ENCODE assay signal across 10 mouse cellular contexts in the genomic region with DNA sequence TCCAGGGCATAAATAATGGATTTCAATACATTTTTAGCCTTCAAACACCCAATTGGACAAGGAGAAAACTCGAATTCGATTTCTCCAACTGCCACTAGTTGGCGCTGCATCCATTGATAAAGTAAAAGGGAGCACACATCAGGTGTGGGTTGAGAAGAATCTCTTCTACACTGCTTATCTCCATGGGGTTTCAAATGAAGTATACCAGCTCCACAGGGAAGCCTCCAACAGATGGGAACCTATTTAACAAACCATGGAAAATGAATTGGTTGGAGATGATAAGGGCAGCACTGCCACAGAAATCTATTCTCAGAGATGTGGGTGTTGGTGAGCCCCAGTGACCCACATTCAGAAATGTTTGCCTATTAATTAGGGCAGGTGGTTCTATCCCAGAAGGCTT.
DNase-seq lines count a peak whose midpoint lies in the region; ATAC-seq and TF ChIP-seq lines count a peak whose summit lies in the region.
"Had no signal": no experiment of that assay in that cellular context is flagged by ENCODE, and none has a peak within 500 bp of the region (broad histone marks: within the 10 kb centered on the region; RNA-seq: fewer than 3 reads in every experiment).

No protein-coding gene starts in this region.

- H3K79me2 ChIP-seq in liver, adult 2 months (ENCODE audit: control insufficient read depth, insufficient read depth, low read length), result no peaks in the 10 kb centered on the region

- H3K9ac ChIP-seq in liver, adult 2 months (ENCODE audit: low read depth, low read length), result no peak overlapping the region
- H3K9ac ChIP-seq in hindbrain, postnatal 0 days (replicated peaks; ENCODE audit: low read length), result no peak overlapping the region
- H3K9ac ChIP-seq: limb, embryonic 12.5 days; neural tube, embryonic 13.5 days had no signal

- WGBS in liver, adult 2 months, result 15% methylated on average over 3 of the region's 3 CpGs
- 20% methylated on average over 3 of the region's 3 CpGs for WGBS in hindbrain, postnatal 0 days

- TF ChIP-seq CTCF in liver, adult 2 months (IDR thresholded peaks at IDR 0.05; ENCODE audit: low read depth, low read length), result no peak
- TF ChIP-seq CTCF in hindbrain, postnatal 0 days (IDR thresholded peaks at IDR 0.05; ENCODE audit: low read depth), result peak; percentile 67

- peak; percentile 1 for DNase-seq in cerebellum, adult 8-10 months
- DNase-seq in cerebellum, adult 11-12 months, result no peak
- DNase-seq in liver, adult 2 months (ENCODE audit: extremely low read depth, low read depth, low spot score), result peak; percentile 0
- DNase-seq in liver, result no peak
- DNase-seq in adrenal gland, postnatal 25 days, result peak; percentile 11
- peak; percentile 61 for DNase-seq in hindbrain, postnatal 0 days (ENCODE audit: low spot score)
- DNase-seq in testis, postnatal 14 days (ENCODE audit: low spot score), result no peak
- DNase-seq in urinary bladder, postnatal 10 days (ENCODE audit: low spot score), result no peak

- no peaks in the 10 kb centered on the region for H3K9me3 ChIP-seq in hindbrain, postnatal 0 days (ENCODE audit: low read length)
- H3K9me3 ChIP-seq: limb, embryonic 12.5 days; neural tube, embryonic 13.5 days had no signal

- H3K27me3 ChIP-seq in liver, adult 2 months (ENCODE audit: control insufficient read depth, insufficient read depth, low read length), result no peaks in the 10 kb centered on the region
- H3K27me3 ChIP-seq in hindbrain, postnatal 0 days (ENCODE audit: insufficient read depth, low read length), result no peaks in the 10 kb centered on the region
- H3K27me3 ChIP-seq: limb, embryonic 12.5 days; neural tube, embryonic 13.5 days had no signal

- no peak overlapping the region for H3K4me2 ChIP-seq in hindbrain, postnatal 0 days (ENCODE audit: low read depth, low read length)
- H3K4me2 ChIP-seq: limb, embryonic 12.5 days; neural tube, embryonic 13.5 days had no signal

- H3K4me3 ChIP-seq in liver, adult 2 months (ENCODE audit: insufficient read depth, low read depth, low read length), result no peak overlapping the region
- no peak overlapping the region for H3K4me3 ChIP-seq in hindbrain, postnatal 0 days (ENCODE audit: low read length)
- H3K4me3 ChIP-seq: limb, embryonic 12.5 days; neural tube, embryonic 13.5 days had no signal

- no peaks in the 10 kb centered on the region for H3K4me1 ChIP-seq in liver, adult 2 months (ENCODE audit: control insufficient read depth, insufficient read depth, low read length)
- no peaks in the 10 kb centered on the region for H3K4me1 ChIP-seq in hindbrain, postnatal 0 days (ENCODE audit: insufficient read depth, low read length)
- H3K4me1 ChIP-seq: limb, embryonic 12.5 days; neural tube, embryonic 13.5 days had no signal

- ATAC-seq in hindbrain, postnatal 0 days, result peak; percentile 51; the same call in 1 of the 2 replicates

- no peak overlapping the region for H3K27ac ChIP-seq in liver, adult 2 months (replicated peaks; ENCODE audit: insufficient read depth, low read depth, low read length)
- H3K27ac ChIP-seq in hindbrain, postnatal 0 days, result no peak overlapping the region
- H3K27ac ChIP-seq: limb, embryonic 12.5 days; neural tube, embryonic 13.5 days had no signal

- no peaks in the 10 kb centered on the region for H3K36me3 ChIP-seq in liver, adult 2 months (ENCODE audit: control insufficient read depth, insufficient read depth, low read length)
- no peaks in the 10 kb centered on the region for H3K36me3 ChIP-seq in hindbrain, postnatal 0 days (ENCODE audit: insufficient read depth, low read length)
- H3K36me3 ChIP-seq: limb, embryonic 12.5 days; neural tube, embryonic 13.5 days had no signal

- no peak for TF ChIP-seq POLR2A in liver, adult 2 months (IDR thresholded peaks at IDR 0.05; ENCODE audit: extremely low read depth, insufficient read depth, low read length)

Comparison
In these comparisons a context has a peak if more than half of its experiments do, and no peak if none do; other contexts are left out.
1. DNase-seq: peak in cerebellum, adult 8-10 months (single experiment), liver, adult 2 months (single experiment), adrenal gland, postnatal 25 days (single experiment) and hindbrain, postnatal 0 days (single experiment); none in cerebellum, adult 11-12 months (single experiment), liver (single experiment), testis, postnatal 14 days (single experiment) and urinary bladder, postnatal 10 days (single experiment).